Mouse (Mus musculus): ENCODE results near the gene C530025M09Rik. TPM values are rescaled to one million over a fixed set of nuclear protein-coding genes. Genes with fewer than 3 reads are reported as not detected.

Gene C530025M09Rik
- total RNA-seq (2021): not detected
- long read RNA-seq, experiment 1: 0 reads
- long read RNA-seq, experiment 2: 0 reads

DNA sequence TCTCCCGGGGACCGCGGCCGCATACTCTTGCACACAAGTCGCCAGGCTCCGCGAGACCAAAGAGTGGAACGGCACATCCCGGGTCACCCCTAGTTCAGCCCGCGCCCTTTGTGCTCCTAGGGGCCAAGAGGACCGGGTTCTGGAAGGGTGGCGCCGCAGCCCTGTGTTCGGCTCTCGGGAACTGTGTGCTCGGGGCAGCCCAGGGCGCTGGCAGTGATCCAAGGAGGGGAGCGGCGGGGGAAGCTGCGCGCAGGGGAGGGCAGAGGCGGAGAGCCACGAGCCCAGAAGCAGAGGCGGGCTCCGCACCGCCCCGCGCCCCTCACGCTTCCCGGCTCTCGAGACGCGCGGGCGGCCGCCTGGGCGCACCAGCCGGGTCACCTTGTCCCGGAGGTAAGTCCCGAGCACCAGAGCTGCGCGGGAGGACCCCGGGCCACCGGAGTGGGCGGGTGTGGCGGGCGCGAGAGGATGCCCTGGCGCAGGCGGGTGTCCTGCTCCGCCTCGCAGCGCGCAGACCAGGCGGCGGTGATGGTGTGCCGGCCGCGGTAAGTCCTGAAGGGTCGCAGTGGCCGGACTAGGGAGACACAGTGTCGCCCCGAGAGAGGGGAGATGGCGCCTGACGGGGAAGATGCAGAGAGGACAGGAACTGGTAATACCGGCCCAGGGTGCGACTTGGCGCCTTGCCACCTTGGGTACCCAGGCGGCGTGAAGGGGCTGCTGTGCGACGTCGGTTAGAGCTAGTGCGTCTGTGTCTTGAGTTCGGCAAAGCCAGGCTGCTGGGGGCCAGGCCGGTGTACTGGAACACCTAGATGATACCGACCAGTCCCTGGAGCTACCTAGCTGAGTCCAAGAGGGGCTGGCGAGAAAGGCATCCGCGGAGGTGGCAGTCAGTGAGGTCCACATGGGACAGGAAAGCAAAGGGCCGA, at the start of gene C530025M09Rik:
Gene C530025M09Rik (minus strand): TSS at position 678 of the 923 bp plus-strand sequence.
- peak; percentile 11 for DNase-seq

- no peak for DNase-seq
These were observed 46.9 kb upstream of the C530025M09Rik start for GRCm38 (mm10) chr2:149877954-149878353.

- DNase-seq: no peak
These were observed 42.3 kb upstream of the C530025M09Rik start for GRCm38 (mm10) chr2:149873346-149873745.

DNA sequence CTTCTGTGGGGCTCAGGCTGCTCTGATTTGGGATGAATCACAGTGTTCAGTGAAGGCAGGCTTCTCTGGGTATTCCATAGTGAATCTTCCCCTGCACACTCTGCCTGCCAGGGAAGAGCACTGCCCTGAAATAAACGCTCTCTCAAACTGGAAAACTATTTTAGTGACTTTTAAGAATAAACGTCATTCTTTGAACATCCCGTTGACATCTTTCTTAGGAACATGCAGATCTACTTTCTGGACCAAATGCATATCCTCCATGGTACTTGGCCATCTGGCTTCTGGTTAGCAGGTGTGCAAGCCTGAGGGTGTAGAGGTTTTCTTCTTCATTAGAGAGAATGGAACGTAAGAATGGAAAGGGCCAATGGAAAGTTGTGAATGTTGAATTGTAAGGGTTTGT, 41.5 kb upstream of the C530025M09Rik start:
- no peak for DNase-seq

DNA sequence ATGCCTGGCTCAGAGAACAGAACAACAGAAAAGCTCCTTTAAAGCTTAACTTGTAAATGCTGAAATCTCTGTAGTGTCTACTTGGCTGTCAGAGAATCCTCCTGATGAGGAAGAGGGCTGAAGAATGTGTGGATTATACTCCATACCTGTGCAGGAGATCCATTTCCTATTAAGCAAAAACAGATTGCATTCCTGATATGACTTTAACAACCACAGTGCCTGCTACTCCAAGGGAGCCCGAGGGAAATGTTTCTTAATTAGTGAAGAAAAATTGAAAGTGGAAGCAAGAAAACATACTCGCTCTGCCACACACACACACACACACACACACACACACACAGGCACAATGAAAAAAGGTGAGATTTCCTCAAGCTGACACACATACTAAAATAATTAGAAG, 39.5 kb upstream of the C530025M09Rik start:
- no peak for DNase-seq

GRCm38 (mm10) chr2:149865914-149866435, 35.0 kb upstream of the C530025M09Rik start:
- no peak for DNase-seq

GRCm38 (mm10) chr2:149861002-149861401, 30.0 kb upstream of the C530025M09Rik start:
- no peak for DNase-seq

DNA sequence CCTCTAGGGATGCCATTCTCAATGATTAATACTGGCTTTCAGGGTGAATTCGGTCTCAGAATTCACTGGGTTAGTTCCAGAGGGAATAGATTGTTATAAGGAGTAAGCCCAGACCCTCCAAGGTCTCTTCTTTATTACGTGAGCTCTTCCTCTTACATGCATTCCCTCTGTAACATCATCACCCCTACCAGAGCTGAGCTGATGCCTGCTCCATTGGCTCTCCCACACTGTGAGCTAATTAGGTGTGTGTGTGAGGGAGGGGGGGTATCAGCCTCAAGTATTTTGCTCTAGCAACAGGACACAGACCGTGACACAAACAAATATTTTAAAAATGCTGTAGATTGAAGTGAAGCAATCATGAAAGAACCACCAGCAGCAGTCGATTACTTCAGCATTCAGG, 17.8 kb upstream of the C530025M09Rik start:
- no peak for DNase-seq

DNA sequence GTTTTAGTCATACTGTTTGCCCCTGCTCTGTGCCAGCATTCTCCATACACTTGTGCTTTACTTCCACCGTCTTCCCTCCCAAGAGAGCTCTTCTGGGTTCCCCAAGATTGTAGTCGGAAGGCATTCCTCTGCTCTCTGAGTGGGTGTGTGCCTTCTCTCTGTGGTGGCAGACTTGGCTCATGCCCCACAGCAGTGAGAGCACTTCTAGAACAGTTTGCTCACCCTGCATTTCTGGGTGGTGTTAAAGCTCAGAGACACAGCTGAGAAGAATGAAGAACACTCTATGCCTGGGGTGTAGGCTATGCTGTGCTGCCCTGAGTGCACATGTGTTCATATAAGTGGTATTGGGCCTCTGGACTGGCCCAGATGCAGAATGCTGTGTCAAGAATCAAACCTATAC, 13.6 kb upstream of the C530025M09Rik start:
- DNase-seq: no peak

- no peak for DNase-seq
These were observed 8.7 kb upstream of the C530025M09Rik start for GRCm38 (mm10) chr2:149839666-149840065.

GRCm38 (mm10) chr2:149836471-149837135, 5.6 kb upstream of the C530025M09Rik start:
- DNase-seq: no peak

GRCm38 (mm10) chr2:149835091-149835490, 4.1 kb upstream of the C530025M09Rik start:
- DNase-seq: no peak

DNA sequence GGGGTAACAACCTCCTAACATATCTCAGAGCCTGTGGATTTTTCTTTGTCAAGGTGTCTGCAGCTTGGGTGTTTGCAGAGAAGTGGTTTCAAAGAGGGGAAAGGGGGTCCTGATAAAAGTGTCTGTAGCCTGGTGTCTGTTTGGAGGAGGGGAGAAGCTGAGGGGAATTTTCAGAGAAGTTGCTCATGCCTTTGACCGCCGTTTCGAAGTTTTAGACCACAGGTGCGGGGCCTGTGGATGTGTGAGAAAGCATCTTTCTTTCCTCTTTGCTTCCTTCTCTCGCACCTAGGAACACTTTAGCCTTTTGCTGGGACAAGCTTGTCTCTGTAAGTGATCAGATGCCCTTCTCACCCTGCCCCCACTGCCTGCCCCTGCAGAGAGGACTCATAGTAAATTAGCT, 1.3 kb upstream of the C530025M09Rik start:
- no peak for DNase-seq

- DNase-seq: no peak
These were observed 639 bp upstream of the C530025M09Rik start for GRCm38 (mm10) chr2:149831459-149832245.

GRCm38 (mm10) chr2:149829955-149830535, 968 bp downstream of the C530025M09Rik start:
- DNase-seq: no peak

DNA sequence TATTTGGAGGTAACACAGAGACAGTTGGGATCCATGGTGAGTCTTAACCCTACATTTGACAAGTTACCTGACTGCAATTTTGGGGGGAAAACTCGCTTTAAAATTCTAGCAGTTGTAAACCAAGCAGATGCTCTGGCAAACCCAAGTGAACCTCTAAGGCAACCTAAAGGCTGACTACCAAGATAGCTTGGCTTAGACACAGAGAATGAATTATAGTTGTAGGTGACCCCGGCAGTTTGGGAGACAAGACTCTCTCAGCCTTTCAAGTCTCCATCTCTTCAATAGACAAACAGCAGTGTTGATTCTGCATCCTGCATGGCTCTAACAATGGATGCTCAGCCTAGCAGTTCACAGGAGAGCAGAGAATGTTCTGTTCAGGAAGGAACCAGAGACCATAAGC, 2.1 kb downstream of the C530025M09Rik start, which contains the start of gene Syndig1:
Gene Syndig1 (plus strand): TSS at position 301 of the 400 bp plus-strand sequence.
- DNase-seq: no peak

DNA sequence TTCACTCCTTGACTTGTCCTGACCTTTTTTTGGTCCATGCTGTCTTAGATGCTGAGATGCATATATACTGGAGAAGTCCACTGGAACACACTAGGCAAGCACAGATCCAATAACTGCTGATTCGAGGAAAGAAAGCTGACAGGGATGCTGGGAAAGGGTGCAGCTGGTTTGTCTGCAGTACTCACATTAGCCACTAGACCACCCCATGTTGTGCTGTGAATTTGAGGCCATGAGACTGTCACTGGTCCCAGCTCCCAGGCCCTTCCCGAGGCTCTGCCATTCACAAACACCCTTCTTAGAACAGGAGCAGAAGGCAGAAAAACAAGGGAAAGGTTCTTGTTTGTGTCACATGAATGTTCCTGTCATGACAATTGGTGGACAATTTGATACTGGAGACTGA, 10.8 kb downstream of the C530025M09Rik start:
- DNase-seq: no peak

GRCm38 (mm10) chr2:149819751-149820150, 11.3 kb downstream of the C530025M09Rik start:
- DNase-seq: no peak

DNA sequence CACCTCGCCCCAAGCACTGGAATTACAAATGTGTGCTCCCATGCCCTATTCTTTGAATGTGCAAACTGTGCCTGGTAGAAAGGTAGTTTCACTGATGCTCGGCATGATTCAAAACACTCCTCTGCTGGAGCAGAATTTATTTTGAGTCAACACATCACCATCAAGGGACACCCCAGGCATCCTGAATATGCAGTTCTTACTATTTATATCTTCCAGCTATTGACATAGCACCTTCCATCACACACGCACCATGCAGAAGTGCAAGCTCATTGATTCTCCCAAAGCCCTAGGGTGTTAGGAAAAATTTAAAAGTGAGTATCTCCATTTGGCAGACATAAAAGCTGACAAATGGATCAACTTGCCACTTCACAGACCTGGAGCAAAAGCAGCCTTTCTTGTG, 12.6 kb downstream of the C530025M09Rik start:
- DNase-seq: no peak

- DNase-seq: no peak
These were observed 18.1 kb downstream of the C530025M09Rik start for GRCm38 (mm10) chr2:149812899-149813298.

DNA sequence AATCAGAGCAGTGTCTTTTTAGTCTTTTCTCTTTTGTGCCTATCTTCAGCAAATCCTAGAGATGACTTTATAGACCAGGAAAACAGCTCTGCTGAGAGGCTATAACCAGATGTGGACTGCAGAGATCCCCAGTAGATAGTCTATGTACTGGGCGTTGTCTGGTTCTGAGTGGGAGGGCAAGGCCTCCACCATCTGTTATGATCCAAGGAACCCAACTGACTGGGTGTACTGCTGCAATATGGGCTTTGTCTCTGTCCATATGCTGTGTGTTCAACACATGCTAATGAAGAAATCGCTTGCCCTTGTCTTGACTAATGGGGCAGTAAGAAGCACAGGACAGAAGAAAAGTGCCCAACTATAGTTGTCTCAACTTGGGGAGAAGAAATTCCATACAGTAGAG, 25.8 kb downstream of the C530025M09Rik start:
- DNase-seq: no peak

Measured in gastrocnemius, postnatal 25 days (tissue).